Mouse (Mus musculus) T-cell, adult 2 months (primary cell): ENCODE results near the gene Phrf1.
"Not testable (repeated sequence)": the region's sequence is repeated elsewhere in the genome, so short reads cannot be mapped to it uniquely, and the experiment has no call there.

Experiments used
- DNase-seq: peaks from one replicate; pipeline ENCODE4 v3.0.0; 2022; ENCODE audit warnings: low spot score

Phrf1 gene

GRCm38 (mm10) chr7:141213605-141214235 is 14.9 kb upstream of the Phrf1 start, which contains the start of gene Lmntd2:
Lmntd2 (minus strand) TSS chr7:141214080.
- DNase-seq, result no peak

GRCm38 (mm10) chr7:141214310-141214709 is 14.3 kb upstream of the Phrf1 start:
- DNase-seq, result no peak

GRCm38 (mm10) chr7:141215101-141215879 is 13.3 kb upstream of the Phrf1 start, which contains the start of gene Rassf7:
Rassf7 (plus strand) TSS chr7:141215860.
- DNase-seq, result peak; percentile 96

GRCm38 (mm10) chr7:141215880-141216733 is 12.5 kb upstream of the Phrf1 start:
- no peak for DNase-seq

- no peak for DNase-seq
These were observed 11.7 kb upstream of the Phrf1 start for GRCm38 (mm10) chr7:141216894-141217293.

- DNase-seq, result no peak
These were observed 11.1 kb upstream of the Phrf1 start for GRCm38 (mm10) chr7:141217343-141218013.

GRCm38 (mm10) chr7:141218141-141218540 is 10.4 kb upstream of the Phrf1 start:
- DNase-seq, result no peak

GRCm38 (mm10) chr7:141218557-141219133 is 9.9 kb upstream of the Phrf1 start:
- DNase-seq, result no peak

GRCm38 (mm10) chr7:141219558-141220099 is 9.0 kb upstream of the Phrf1 start:
- DNase-seq, result no peak

- no peak for DNase-seq
These were observed 8.2 kb upstream of the Phrf1 start for GRCm38 (mm10) chr7:141220377-141220776.

- DNase-seq, result peak; percentile 82
These were observed 7.1 kb upstream of the Phrf1 start for GRCm38 (mm10) chr7:141221249-141222125.

GRCm38 (mm10) chr7:141222126-141222467 is 6.5 kb upstream of the Phrf1 start:
- DNase-seq, result no peak

GRCm38 (mm10) chr7:141222696-141223215 is 5.8 kb upstream of the Phrf1 start:
- DNase-seq, result no peak

- no peak for DNase-seq
These were observed 2.0 kb upstream of the Phrf1 start for GRCm38 (mm10) chr7:141226535-141226934.

GRCm38 (mm10) chr7:141227796-141228195 is 788 bp upstream of the Phrf1 start:
- DNase-seq, result no peak

GRCm38 (mm10) chr7:141229702-141230101 is 1.1 kb downstream of the Phrf1 start:
- DNase-seq, result no peak

- no peak for DNase-seq
These were observed 2.0 kb downstream of the Phrf1 start for GRCm38 (mm10) chr7:141230570-141230969.

GRCm38 (mm10) chr7:141231111-141231510 is 2.5 kb downstream of the Phrf1 start:
- no peak for DNase-seq

GRCm38 (mm10) chr7:141231551-141231950 is 3.0 kb downstream of the Phrf1 start:
- DNase-seq, result no peak

GRCm38 (mm10) chr7:141250486-141250885 is 21.9 kb downstream of the Phrf1 start:
- DNase-seq, result not testable (repeated sequence)
